Mouse (Mus musculus): Measurements from ENCODE around the gene Ubac2.

DNA sequence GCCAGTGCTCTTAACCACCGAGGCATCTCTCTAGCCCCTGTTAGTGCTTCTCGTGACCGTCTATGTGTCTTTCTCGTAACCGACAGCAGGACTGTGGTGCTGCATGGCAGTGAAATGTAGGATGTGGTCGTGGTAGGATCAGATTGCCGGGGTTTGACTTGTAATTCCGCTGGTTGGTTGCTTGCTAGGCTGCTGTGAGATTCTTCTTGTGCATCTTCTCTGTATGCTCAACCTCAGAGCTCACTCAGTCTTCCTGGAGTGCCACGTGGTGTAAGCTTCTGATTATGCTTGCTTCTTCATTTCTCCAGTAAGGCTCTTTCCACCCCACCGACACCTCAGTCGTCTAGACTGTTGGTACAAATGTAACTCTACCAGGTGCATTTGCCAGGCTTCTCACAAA, 20.1 kb downstream of the Ubac2 start:
- TF ChIP-seq CTCF (IDR thresholded peaks at IDR 0.05; ENCODE audit: borderline replicate concordance, control insufficient read depth, extremely low read depth, insufficient read depth, low read length, poor library complexity) (no peak), POLR2A (IDR thresholded peaks at IDR 0.05; ENCODE audit: control insufficient read depth, extremely low read depth, insufficient read depth, low read length, poor library complexity) (no peak)

All from thymus, adult 2 months (tissue).